29 mouse cellular contexts compared by ENCODE assay signal in genomic region chr5:137098418-137098817, GRCm38 (mm10). TPM values are rescaled to one million over a fixed set of nuclear protein-coding genes. Genes with fewer than 3 reads are reported as not detected.
DNase-seq lines count a peak whose midpoint lies in the region; ATAC-seq and TF ChIP-seq lines count a peak whose summit lies in the region.
"Had no signal": no experiment of that assay in that cellular context is flagged by ENCODE, and none has a peak within 500 bp of the region (broad histone marks: within the 10 kb centered on the region; RNA-seq: fewer than 3 reads in every experiment).

No protein-coding gene starts in this region.

- peak overlapping the region; percentile 77 for H3K27ac ChIP-seq in MEL (ENCODE audit: control insufficient read depth, low read depth, low read length)
- peak overlapping the region; percentile 71 for H3K27ac ChIP-seq in liver, embryonic 12.5 days
- no peak overlapping the region for H3K27ac ChIP-seq in gastrocnemius, adult 2 months
- H3K27ac ChIP-seq: embryonic facial prominence, embryonic 10.5 days; heart, adult 2 months; heart, embryonic 13.5 days; hindbrain, embryonic 12.5 days; limb, embryonic 10.5 days; midbrain, embryonic 12.5 days had no signal

- H3K36me3 ChIP-seq in MEL (ENCODE audit: control insufficient read depth in 1 of 2, insufficient read depth in 2 of 2, low read length in 2 of 2): peaks cover 0 to 27% of the 10 kb centered on the region in 2 experiments; a peak in 2 of 4 replicates
- no peaks in the 10 kb centered on the region for H3K36me3 ChIP-seq in liver, embryonic 12.5 days
- H3K36me3 ChIP-seq: embryonic facial prominence, embryonic 10.5 days; heart, embryonic 13.5 days; hindbrain, embryonic 12.5 days; limb, embryonic 10.5 days; midbrain, embryonic 12.5 days had no signal

- TF ChIP-seq RAD21 in MEL (IDR thresholded peaks at IDR 0.05; ENCODE audit: low read depth, low read length): no peak

- peak overlapping the region; percentile 29 for H3K4me2 ChIP-seq in liver, embryonic 12.5 days
- H3K4me2 ChIP-seq: heart, embryonic 13.5 days; hindbrain, embryonic 12.5 days; midbrain, embryonic 12.5 days had no signal

- H3K27me3 ChIP-seq in MEL (ENCODE audit: control insufficient read depth in 1 of 2, insufficient read depth in 2 of 2, low read length in 2 of 2): no peaks in the 10 kb centered on the region
- no peaks in the 10 kb centered on the region for H3K27me3 ChIP-seq in liver, embryonic 12.5 days (replicated peaks)
- H3K27me3 ChIP-seq: heart, embryonic 13.5 days; hindbrain, embryonic 12.5 days; midbrain, embryonic 12.5 days had no signal

- 23% methylated on average over 11 of the region's 11 CpGs for WGBS in liver, embryonic 12.5 days (ENCODE audit: insufficient replicate concordance)

- peak; percentile 58 to 76; a peak in 2 of 4 replicates for TF ChIP-seq EP300 in MEL (IDR thresholded peaks at IDR 0.05; ENCODE audit: low read depth in 1 of 2, low read length in 2 of 2)

- H3K4me3 ChIP-seq in MEL (ENCODE audit: control insufficient read depth in 1 of 2, insufficient read depth in 1 of 2, low read depth in 2 of 2, low read length in 2 of 2): no peak overlapping the region
- H3K4me3 ChIP-seq in liver, embryonic 12.5 days: no peak overlapping the region
- H3K4me3 ChIP-seq in gastrocnemius, adult 2 months: no peak overlapping the region
- H3K4me3 ChIP-seq: embryonic facial prominence, embryonic 10.5 days; heart, adult 2 months; heart, embryonic 13.5 days; hindbrain, embryonic 12.5 days; limb, embryonic 10.5 days; midbrain, embryonic 12.5 days had no signal

- ATAC-seq in liver, embryonic 12.5 days: peak; percentile 54
- ATAC-seq in megakaryocyte, adult 5-6 weeks (ENCODE audit: poor library complexity, severe bottlenecking): peak; percentile 26; the same call in 1 of the 2 replicates
- ATAC-seq: forebrain, postnatal 0 days had no signal

- peak in 1 of 2 experiments; percentile 35; a peak in 1 of 4 replicates for TF ChIP-seq POLR2A in MEL (IDR thresholded peaks at IDR 0.05; ENCODE audit: control insufficient read depth in 1 of 2, insufficient read depth in 1 of 2, low read depth in 1 of 2, low read length in 2 of 2, poor library complexity in 1 of 2)

- H3K9ac ChIP-seq in MEL (ENCODE audit: control insufficient read depth, low read depth, low read length, poor library complexity, severe bottlenecking): peak overlapping the region; percentile 26
- H3K9ac ChIP-seq in liver, embryonic 12.5 days: peak overlapping the region; percentile 22; the same call in 1 of the 2 replicates
- H3K9ac ChIP-seq: forebrain, postnatal 0 days; heart, embryonic 13.5 days; hindbrain, embryonic 12.5 days; midbrain, embryonic 12.5 days had no signal

- H3K4me1 ChIP-seq in MEL (ENCODE audit: control insufficient read depth in 1 of 2, insufficient read depth in 2 of 2, low read length in 2 of 2): peaks cover 19 to 44% of the 10 kb centered on the region in 2 experiments
- H3K4me1 ChIP-seq in liver, embryonic 12.5 days: peaks cover 71% of the 10 kb centered on the region
- H3K4me1 ChIP-seq: limb, embryonic 10.5 days had no signal

- DNase-seq in 416B (ENCODE audit: low read depth) (peak; percentile 84), MEL (ENCODE audit: low read depth, low spot score) (peak; percentile 87)
- DNase-seq in urinary bladder, adult 2 months (ENCODE audit: low spot score): no peak
- DNase-seq in gastrocnemius, adult 2 months: no peak
- no peak for DNase-seq in left cerebral cortex, adult 8-10 months (ENCODE audit: low spot score in 2 of 2)
- DNase-seq: adrenal gland, postnatal 10 days; cerebellum, postnatal 10 days; forebrain, postnatal 0 days; gastrocnemius, postnatal 36 days; heart, adult 2 months; kidney, adult 18-20 months; kidney, postnatal 10 days; lung, postnatal 10 days; right cerebral cortex, postnatal 14 days; spleen, adult 18-20 months had no signal

- TF ChIP-seq CTCF in MEL (IDR thresholded peaks at IDR 0.05 in 2 of 3, conservative IDR thresholded peaks at IDR 0.05 in 1 of 3; ENCODE audit: control insufficient read depth in 1 of 3, insufficient read depth in 1 of 3, low read depth in 2 of 3, low read length in 3 of 3, poor library complexity in 1 of 3, severe bottlenecking in 1 of 3): no peak
- TF ChIP-seq CTCF in gastrocnemius, adult 2 months (IDR thresholded peaks at IDR 0.05): no peak

- intact Hi-C loops in gastrocnemius, adult 2 months (cut with DNase I): no loop called here

- peaks cover 11% of the 10 kb centered on the region for H3K79me2 ChIP-seq in MEL (ENCODE audit: control insufficient read depth, insufficient read depth, low read length, poor library complexity)

- H3K9me3 ChIP-seq in MEL (replicated peaks; ENCODE audit: insufficient read depth, low read length): no peaks in the 10 kb centered on the region
- no peaks in the 10 kb centered on the region for H3K9me3 ChIP-seq in liver, embryonic 12.5 days (replicated peaks)
- H3K9me3 ChIP-seq: embryonic facial prominence, embryonic 10.5 days; heart, embryonic 13.5 days; hindbrain, embryonic 12.5 days; limb, embryonic 10.5 days; midbrain, embryonic 12.5 days had no signal

TF ChIP-seq in MEL, 35 proteins besides CTCF, POLR2A, EP300 and RAD21:
- TF ChIP-seq TAL1 (IDR thresholded peaks at IDR 0.05; ENCODE audit: low read length): peak; percentile 56
- 0 out of 2 replicates have a peak, but pooled peaks have one; percentile 25 for TF ChIP-seq MYB (IDR thresholded peaks at IDR 0.05; ENCODE audit: low read depth, low read length)
- peak; percentile 64; the same call in 1 of the 2 replicates for TF ChIP-seq TCF12 (IDR thresholded peaks at IDR 0.05; ENCODE audit: low read depth, low read length)
- no peak for TF ChIP-seq ZKSCAN1 (IDR thresholded peaks at IDR 0.05; ENCODE audit: low read depth, low read length)
- peak; percentile 99 for TF ChIP-seq ETS1 (IDR thresholded peaks at IDR 0.05; ENCODE audit: low read depth, low read length)
- peak; percentile 79 for TF ChIP-seq SIN3A (IDR thresholded peaks at IDR 0.05; ENCODE audit: low read length)
- TF ChIP-seq CHD2 (IDR thresholded peaks at IDR 0.05; ENCODE audit: low read length): no peak
- TF ChIP-seq GATA1 (IDR thresholded peaks at IDR 0.05; ENCODE audit: low read depth, low read length): peak; percentile 95

RNA-seq across cellular contexts. Expression of gene Trim56, which starts 17.6 kb away (rescaled TPM):
- 19.7 and 21.8 TPM in 2 replicates for total RNA-seq in MEL (2012; rRNA removed)
- 10 to 100 TPM; 22.8 to 75.8 TPM for polyA plus RNA-seq in MEL (2012; ENCODE audit: insufficient read depth in 1 of 2, insufficient read length in 2 of 2, low read depth in 1 of 2, low replicate concordance in 2 of 2, missing spikeins in 1 of 2)
- polyA plus RNA-seq in liver, embryonic 12.5 days (2016; fragmentation: Nextera tagmentation; extraction: Ambion mirVana): 8.6 and 10.3 TPM in 2 replicates
- total RNA-seq in megakaryocyte, adult 5-6 weeks (2015): 12.4 and 13.5 TPM in 2 replicates
- 28.7 and 32.4 TPM in 2 replicates for total RNA-seq in megakaryocyte, adult 5-6 weeks (2017)
- 5.7 and 11.9 TPM in 2 replicates for polyA plus RNA-seq in urinary bladder, adult 2 months (2012; rRNA removed)
- 1 to 10 TPM; 7.5 to 9.3 TPM for total RNA-seq in gastrocnemius, adult 2 months (2021)
- 1 to 10 TPM; 5.4 to 8.9 (median 7.4) TPM for total RNA-seq in left cerebral cortex, adult 8-10 months (2022)

RNA-seq across cellular contexts. Expression of gene Serpine1, which starts 26.4 kb away (rescaled TPM):
- total RNA-seq in MEL (2012; rRNA removed): 0.04 and 0.13 TPM in 2 replicates
- under 1 TPM in 1 of 2 experiments, not detected in 1; 0.11 TPM for polyA plus RNA-seq in MEL (2012; ENCODE audit: insufficient read depth in 1 of 2, insufficient read length in 2 of 2, low read depth in 1 of 2, low replicate concordance in 2 of 2, missing spikeins in 1 of 2)
- 0.19 TPM in 1 of 2 replicates, not detected in the other for polyA plus RNA-seq in liver, embryonic 12.5 days (2016; fragmentation: Nextera tagmentation; extraction: Ambion mirVana)
- total RNA-seq in megakaryocyte, adult 5-6 weeks (2015): not detected in 2 replicates
- not detected in 2 replicates for total RNA-seq in megakaryocyte, adult 5-6 weeks (2017)
- polyA plus RNA-seq in urinary bladder, adult 2 months (2012; rRNA removed): 6.2 and 8.3 TPM in 2 replicates
- 1 to 10 TPM; 2.5 to 2.8 TPM for total RNA-seq in gastrocnemius, adult 2 months (2021)
- 1 to 10 TPM; 1.1 to 2.7 (median 1.9) TPM for total RNA-seq in left cerebral cortex, adult 8-10 months (2022)
- polyA plus RNA-seq: forebrain, embryonic 11.5 days; neural tube, embryonic 11.5 days had no signal

RNA-seq across cellular contexts. Expression of gene Muc3, which starts 50.7 kb away (rescaled TPM):
- total RNA-seq in MEL (2012; rRNA removed): not detected in 2 replicates
- not detected for polyA plus RNA-seq in MEL (2012; ENCODE audit: insufficient read depth in 1 of 2, insufficient read length in 2 of 2, low read depth in 1 of 2, low replicate concordance in 2 of 2, missing spikeins in 1 of 2)
- polyA plus RNA-seq in liver, embryonic 12.5 days (2016; fragmentation: Nextera tagmentation; extraction: Ambion mirVana): not detected in 2 replicates
- not detected in 2 replicates for total RNA-seq in megakaryocyte, adult 5-6 weeks (2015)
- not detected in 2 replicates for total RNA-seq in megakaryocyte, adult 5-6 weeks (2017)
- not detected in 2 replicates for polyA plus RNA-seq in urinary bladder, adult 2 months (2012; rRNA removed)
- total RNA-seq in gastrocnemius, adult 2 months (2021): not detected
- not detected for total RNA-seq in left cerebral cortex, adult 8-10 months (2022)
- total RNA-seq: adrenal gland, postnatal 10 days; forebrain, postnatal 0 days; gastrocnemius, postnatal 36 days; heart, adult 2 months; heart, postnatal 25 days; layer of hippocampus, adult 18-20 months; layer of hippocampus, postnatal 14 days had no signal
- polyA plus RNA-seq: C2C12; cortical plate, adult 2 months; embryonic facial prominence, embryonic 10.5 days; forebrain, embryonic 11.5 days; forebrain, postnatal 0 days; heart, adult 2 months; hindbrain, embryonic 12.5 days; limb, embryonic 10.5 days; midbrain, embryonic 12.5 days; neural tube, embryonic 11.5 days had no signal

RNA-seq across cellular contexts. Expression of gene Ap1s1, which starts 52.5 kb away (rescaled TPM):
- total RNA-seq in MEL (2012; rRNA removed): 137 and 154 TPM in 2 replicates
- polyA plus RNA-seq in MEL (2012; ENCODE audit: insufficient read depth in 1 of 2, insufficient read length in 2 of 2, low read depth in 1 of 2, low replicate concordance in 2 of 2, missing spikeins in 1 of 2): 100 to 1,000 TPM; 211 to 218 TPM
- polyA plus RNA-seq in liver, embryonic 12.5 days (2016; fragmentation: Nextera tagmentation; extraction: Ambion mirVana): 119 and 121 TPM in 2 replicates
- 19.1 and 19.6 TPM in 2 replicates for total RNA-seq in megakaryocyte, adult 5-6 weeks (2015)
- 43.3 and 47.2 TPM in 2 replicates for total RNA-seq in megakaryocyte, adult 5-6 weeks (2017)
- 96.2 and 118 TPM in 2 replicates for polyA plus RNA-seq in urinary bladder, adult 2 months (2012; rRNA removed)
- total RNA-seq in gastrocnemius, adult 2 months (2021): 10 to 100 TPM; 12.4 to 19.2 TPM
- 100 to 1,000 TPM; 318 to 379 (median 354) TPM for total RNA-seq in left cerebral cortex, adult 8-10 months (2022)

Comparison
In these comparisons a context has a peak if more than half of its experiments do, and no peak if none do; other contexts are left out.
1. DNase-seq: peak in 416B (single experiment) and MEL (single experiment); none in urinary bladder, adult 2 months (single experiment), gastrocnemius, adult 2 months (single experiment) and left cerebral cortex, adult 8-10 months (0 of 2).